Mouse (Mus musculus): ENCODE measurements around the gene Snx8.

- TF ChIP-seq POLR2A (IDR thresholded peaks at IDR 0.05; ENCODE audit: borderline replicate concordance, low read depth, low read length) = no peak
- no peak for TF ChIP-seq CTCF (IDR thresholded peaks at IDR 0.05; ENCODE audit: low read depth, low read length)
Measured at GRCm38 (mm10) chr5:140369466-140369865, 19.6 kb downstream of the Snx8 start.

Measured in bone marrow macrophage, adult 2 months (primary cell).